Mouse (Mus musculus) brain, adult 2 months (tissue): ENCODE measurements around the gene Nudcd3.

ENCODE experiments used
- DNase-seq: peaks from one replicate; pipeline ENCODE4 v3.0.0; 2011; ENCODE audit warnings: low read depth, low spot score

Nudcd3 gene

DNA sequence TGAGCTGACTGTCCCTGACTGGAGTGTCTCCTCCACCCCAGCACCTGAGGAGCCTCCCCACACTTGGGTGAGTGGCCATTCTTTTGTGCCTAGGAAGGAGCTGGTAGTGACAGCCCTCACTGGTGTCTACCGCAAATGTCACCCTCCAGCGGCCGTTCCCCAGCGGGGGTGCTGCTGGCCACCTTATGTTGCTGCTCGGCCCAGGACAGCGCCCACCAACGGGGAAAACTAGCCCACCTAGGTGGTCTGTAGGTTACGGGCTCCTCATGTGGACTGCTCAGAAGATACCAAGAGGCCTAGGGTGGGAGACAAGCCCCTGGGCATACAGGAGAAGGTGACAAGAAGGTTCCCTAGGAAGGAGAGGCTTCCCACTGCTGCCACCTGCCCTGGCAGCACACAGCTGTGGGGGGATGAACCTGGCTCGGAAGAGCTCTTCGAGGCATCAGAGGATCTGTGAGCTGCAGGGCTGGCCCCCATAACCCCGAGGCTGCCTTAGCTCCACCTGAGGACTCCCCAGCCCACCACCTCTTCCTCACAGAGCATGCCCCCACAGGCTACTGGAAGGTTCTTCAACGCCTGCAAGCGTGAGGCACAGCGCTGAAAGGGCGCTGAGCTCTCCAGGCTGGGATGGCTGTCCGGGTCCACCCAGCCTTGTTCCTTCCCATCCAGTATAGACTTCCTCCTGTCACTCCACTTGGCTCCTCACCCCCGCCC is 136.6 kb downstream of the Nudcd3 start:
- no peak for DNase-seq

DNA sequence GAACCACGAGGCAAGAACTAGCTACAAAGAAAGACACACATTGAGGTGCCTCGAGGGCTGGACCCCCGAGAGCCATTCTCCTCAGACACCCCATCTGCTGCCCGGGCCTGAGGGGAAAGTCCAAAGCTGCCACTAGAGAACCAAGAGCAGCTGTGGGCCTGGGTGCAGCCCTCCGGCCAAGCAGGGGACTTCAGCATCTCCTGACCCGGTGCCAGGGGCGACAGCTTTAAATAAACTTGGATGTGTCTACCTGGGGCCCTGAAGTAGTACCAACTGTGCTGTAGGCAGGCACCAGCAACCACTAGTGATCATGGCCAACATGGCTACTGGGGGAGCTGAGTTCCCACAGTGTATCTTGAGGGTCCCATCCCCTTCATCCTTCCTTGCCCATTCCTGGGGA is 137.2 kb downstream of the Nudcd3 start:
- no peak for DNase-seq

DNA sequence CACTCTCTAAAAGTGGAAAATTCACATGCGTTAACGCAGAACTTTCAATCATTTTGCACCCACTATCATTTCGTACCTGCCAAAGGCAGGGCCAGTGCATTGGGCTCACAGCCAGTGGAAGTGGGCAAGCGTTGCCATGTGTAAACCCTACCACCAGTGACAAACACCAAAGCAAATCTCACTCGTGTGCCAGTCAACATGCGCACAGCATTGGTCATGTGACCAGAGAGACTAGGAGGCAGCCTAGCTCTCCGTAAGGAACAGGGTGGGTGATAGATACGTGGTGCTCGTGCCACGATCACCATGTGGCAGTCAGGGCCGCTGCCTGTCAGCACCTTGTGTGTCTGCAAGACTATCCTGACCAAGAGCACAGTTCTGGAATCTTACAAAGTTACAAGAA is 137.9 kb downstream of the Nudcd3 start:
- DNase-seq, result peak; percentile 51

DNA sequence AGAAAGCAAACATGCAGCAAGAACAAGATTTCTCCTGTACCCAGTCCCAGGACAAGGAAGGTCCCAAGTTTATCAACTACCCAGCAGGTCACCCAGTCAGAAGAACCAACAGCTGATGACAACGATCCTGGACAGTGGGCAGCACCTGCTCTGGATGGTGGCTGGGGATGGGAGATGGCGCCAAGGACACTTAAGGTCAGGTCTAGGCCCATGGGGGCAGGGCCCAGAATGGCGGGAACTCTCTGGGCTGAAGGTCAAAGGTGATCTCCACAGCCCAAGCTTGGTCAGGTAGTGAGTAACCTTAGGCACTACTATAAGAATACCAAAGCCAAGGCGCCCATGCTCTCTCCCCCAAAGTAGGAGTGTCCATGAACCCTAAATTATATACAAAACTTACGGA is 138.3 kb downstream of the Nudcd3 start:
- no peak for DNase-seq

DNA sequence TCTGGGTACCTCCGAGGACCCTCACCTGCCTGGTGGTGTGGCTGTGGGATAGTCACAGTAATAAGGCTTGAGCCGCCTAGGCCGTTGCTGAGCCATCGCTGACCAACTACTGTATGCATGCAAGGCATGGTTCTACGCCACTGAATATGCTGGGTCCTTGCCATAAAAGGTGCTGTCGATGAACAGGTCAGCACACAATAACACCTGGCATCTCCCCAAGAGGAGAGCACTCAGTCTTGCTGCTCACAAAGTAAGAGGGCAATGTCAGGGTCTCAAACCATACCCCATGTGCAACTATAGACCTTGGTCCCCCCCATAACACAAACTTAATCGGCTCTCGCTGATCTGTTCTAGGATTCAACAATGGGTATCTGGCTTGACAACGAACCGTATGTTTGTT is 141.1 kb downstream of the Nudcd3 start:
- no peak for DNase-seq
